Mouse (Mus musculus) duodenum, adult 2 months (tissue): ENCODE measurements around the gene Kat2a. TPM values are rescaled to one million over a fixed set of nuclear protein-coding genes. Genes with fewer than 3 reads are reported as not detected.

Source experiments
- polyA plus RNA-seq: library from polyadenylated mRNA; depleted of rRNA; stranded (reverse); fragments of >200 nt; gene quantifications from 2 replicates; pipeline ENCODE4 v1.2.3, GENCODE M21; 2012; ENCODE audit warnings: low replicate concordance; rRNA removed

The Kat2a gene
- 14.6 and 21.8 TPM in 2 replicates for polyA plus RNA-seq

GRCm38 (mm10) chr11:100711783-100712615 lies at the start of gene Kat2a:
Gene Kat2a, minus strand, starts transcription at chr11:100712465.

GRCm38 (mm10) chr11:100759611-100760233 lies 47.5 kb upstream of the Kat2a start, which contains the start of gene Kcnh4:
Gene Kcnh4, minus strand, starts transcription at chr11:100759942.

GRCm38 (mm10) chr11:100738066-100738604 lies 25.9 kb upstream of the Kat2a start, which contains the start of gene Rab5c:
Gene Rab5c, minus strand, starts transcription at chr11:100738215.

GRCm38 (mm10) chr11:100713735-100714533 lies 1.7 kb upstream of the Kat2a start, which contains the start of gene Hspb9:
Gene Hspb9, plus strand, starts transcription at chr11:100713850.

GRCm38 (mm10) chr11:100703851-100704531 lies 8.3 kb downstream of the Kat2a start, which contains the start of gene Dhx58:
Gene Dhx58, minus strand, starts transcription at chr11:100704271.

GRCm38 (mm10) chr11:100692164-100692616 lies 20.1 kb downstream of the Kat2a start, which contains the start of gene Zfp385c:
Gene Zfp385c, minus strand, starts transcription at chr11:100692455.

Other genes starting within 250 kb of the Kat2a start
- 0.66 and 1.8 TPM in 2 replicates for gene Klhl11, start 239.7 kb downstream of the Kat2a start, polyA plus RNA-seq
- 14.8 and 19.5 TPM in 2 replicates for gene Acly, start 184.5 kb downstream of the Kat2a start, polyA plus RNA-seq
- 0.02 and 0.09 TPM in 2 replicates for gene Ttc25, start 166.9 kb downstream of the Kat2a start, polyA plus RNA-seq
- 13.1 and 17.8 TPM in 2 replicates for gene Cnp, start 137.6 kb downstream of the Kat2a start, polyA plus RNA-seq
- gene Nkiras2, start 93.2 kb downstream of the Kat2a start, polyA plus RNA-seq, result 88.6 and 104 TPM in 2 replicates
- gene Dnajc7, start 92.3 kb downstream of the Kat2a start, polyA plus RNA-seq, result 11.8 and 12.7 TPM in 2 replicates
- gene Zfp385c, start 20.0 kb downstream of the Kat2a start, polyA plus RNA-seq, result 1.2 TPM in 2 replicates
- 8.6 and 11.1 TPM in 2 replicates for gene Dhx58, start 8.2 kb downstream of the Kat2a start, polyA plus RNA-seq
- not detected in 2 replicates for gene Hspb9, start 1.4 kb upstream of the Kat2a start, polyA plus RNA-seq
- 226 and 343 TPM in 2 replicates for gene Rab5c, start 25.8 kb upstream of the Kat2a start, polyA plus RNA-seq
- gene Kcnh4, start 47.5 kb upstream of the Kat2a start, polyA plus RNA-seq, result not detected in 2 replicates
- gene Hcrt, start 50.5 kb upstream of the Kat2a start, polyA plus RNA-seq, result not detected in 2 replicates
- 7.8 and 9.0 TPM in 2 replicates for gene Ghdc, start 58.5 kb upstream of the Kat2a start, polyA plus RNA-seq
- gene Stat5b, start 138.3 kb upstream of the Kat2a start, polyA plus RNA-seq, result 7.1 and 8.7 TPM in 2 replicates
- gene Stat5a, start 146.9 kb upstream of the Kat2a start, polyA plus RNA-seq, result 4.8 and 8.4 TPM in 2 replicates
- gene Stat3, start 227.1 kb upstream of the Kat2a start, polyA plus RNA-seq, result 48.3 and 72.0 TPM in 2 replicates